Mouse (Mus musculus) induced T-regulatory cell, adult 2 months (primary cell): ENCODE measurements around the gene Olfr263.
"Not testable (repeated sequence)": the region's sequence is repeated elsewhere in the genome, so short reads cannot be mapped to it uniquely, and the experiment has no call there.

ENCODE experiments used
- DNase-seq: peaks from one replicate; pipeline ENCODE4 v3.0.0-alpha.2; 2012; ENCODE audit warnings: low read depth

The Olfr263 gene

GRCm38 (mm10) chr13:21129339-21129738 lies at the start of gene Olfr263:
Gene Olfr263 (plus strand): TSS chr13:21129639.
- not testable (repeated sequence) for DNase-seq

DNA sequence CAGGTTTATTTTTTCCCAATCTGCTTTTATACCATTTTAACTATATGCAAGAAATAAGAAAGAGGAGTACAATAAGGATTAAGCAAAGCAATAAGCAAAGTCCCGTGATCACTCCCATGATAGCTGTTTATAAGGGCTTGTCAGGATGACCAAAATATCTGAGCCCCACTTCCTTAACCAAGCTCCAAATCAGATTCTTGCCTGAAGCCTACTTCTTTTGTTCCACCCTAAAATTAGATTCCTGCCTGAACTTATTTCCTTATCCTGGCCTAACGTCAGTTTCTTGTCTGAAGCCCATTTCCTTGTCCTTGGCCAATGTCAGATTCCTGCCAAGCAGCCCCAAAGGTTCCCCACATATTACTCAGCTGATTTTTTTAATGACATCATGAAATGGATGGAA lies 46.8 kb upstream of the Olfr263 start:
- no peak for DNase-seq

DNA sequence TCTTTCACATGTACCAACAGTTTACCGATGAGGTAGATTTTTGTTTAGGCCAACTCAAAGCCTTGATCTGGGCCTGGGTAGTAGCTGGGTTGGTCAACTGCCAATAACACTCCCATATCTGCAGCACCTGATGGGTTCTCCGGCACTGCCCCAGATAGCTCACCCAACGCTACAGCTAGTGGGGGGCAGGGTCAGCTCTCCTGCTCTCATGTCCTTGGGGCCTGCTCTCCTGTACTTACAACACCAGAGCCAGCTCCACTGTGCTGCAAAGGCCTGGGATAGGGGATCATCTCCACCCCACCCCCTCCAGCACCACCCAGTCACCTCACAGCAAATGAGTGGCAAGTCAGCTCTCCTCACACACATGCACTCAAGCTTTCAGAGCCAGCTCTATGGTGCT lies 19.7 kb upstream of the Olfr263 start:
- DNase-seq, result no peak

GRCm38 (mm10) chr13:21110441-21110840 lies 19.0 kb upstream of the Olfr263 start:
- DNase-seq, result no peak

DNA sequence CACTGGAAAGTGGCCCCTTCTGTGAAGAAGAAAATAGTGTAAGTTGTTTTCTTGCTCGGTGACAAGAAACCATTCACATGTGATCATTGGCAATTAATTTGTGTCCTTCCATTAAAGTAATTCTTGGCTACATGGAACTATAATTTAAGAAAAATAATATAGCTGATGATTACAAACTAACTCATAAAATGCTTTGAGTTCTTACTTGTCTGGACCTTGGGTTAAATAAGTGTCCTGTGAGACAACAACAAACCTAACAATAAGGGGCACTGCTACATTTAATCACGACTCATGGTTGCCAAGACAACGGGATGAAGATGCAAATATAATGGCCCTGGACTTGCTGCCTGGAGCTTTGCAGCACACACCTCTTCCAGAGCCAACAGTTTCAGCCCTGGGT lies 18.3 kb upstream of the Olfr263 start, which contains the start of gene Olfr1369-ps1:
Olfr1369-ps1 (plus strand) TSS at position 301 of the 400 bp plus-strand sequence.
- not testable (repeated sequence) for DNase-seq

- DNase-seq, result no peak
Observed at GRCm38 (mm10) chr13:21114121-21114520, 15.3 kb upstream of the Olfr263 start.

- no peak for DNase-seq
Observed at GRCm38 (mm10) chr13:21142421-21142820, 13.0 kb downstream of the Olfr263 start.

DNA sequence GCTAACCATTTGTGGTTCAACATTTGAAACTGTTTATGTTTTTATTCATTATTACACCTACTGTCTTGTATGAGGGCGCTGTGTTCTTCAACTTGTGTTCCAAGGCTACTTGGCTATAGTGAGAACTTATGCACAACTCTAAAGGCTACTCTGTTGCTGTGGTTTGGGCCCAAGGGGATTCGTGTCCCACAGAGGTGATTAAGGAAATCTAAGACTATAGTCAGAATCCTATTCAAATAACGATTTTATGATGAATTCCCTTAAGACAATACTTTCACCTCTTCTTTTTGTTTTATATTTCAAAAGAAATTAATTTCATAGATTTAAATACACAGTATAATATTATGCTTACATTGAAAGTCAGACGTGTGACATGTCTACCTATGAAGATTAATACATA lies 16.3 kb downstream of the Olfr263 start, which contains the start of gene Olfr1368:
Olfr1368 (minus strand) TSS at position 101 of the 400 bp plus-strand sequence.
- DNase-seq, result no peak

DNA sequence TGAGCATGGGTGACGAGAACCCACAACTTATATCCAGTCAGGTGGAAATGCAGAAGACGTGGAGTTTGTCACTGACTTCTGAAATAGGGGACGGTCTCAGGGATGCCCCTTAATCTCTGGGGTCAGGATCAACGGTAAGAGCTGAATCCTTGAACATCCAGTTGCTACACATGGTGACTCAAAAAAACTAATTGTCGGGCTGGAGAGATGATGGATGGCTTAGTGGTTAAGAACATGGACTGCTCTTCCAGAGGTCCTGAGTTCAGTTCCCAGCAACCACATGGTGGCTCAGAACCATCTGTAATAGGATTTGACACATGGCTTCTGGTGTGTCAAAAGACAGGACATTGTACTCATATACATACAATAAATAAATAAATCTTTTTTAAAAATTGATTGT lies 26.4 kb downstream of the Olfr263 start:
- DNase-seq, result no peak

DNA sequence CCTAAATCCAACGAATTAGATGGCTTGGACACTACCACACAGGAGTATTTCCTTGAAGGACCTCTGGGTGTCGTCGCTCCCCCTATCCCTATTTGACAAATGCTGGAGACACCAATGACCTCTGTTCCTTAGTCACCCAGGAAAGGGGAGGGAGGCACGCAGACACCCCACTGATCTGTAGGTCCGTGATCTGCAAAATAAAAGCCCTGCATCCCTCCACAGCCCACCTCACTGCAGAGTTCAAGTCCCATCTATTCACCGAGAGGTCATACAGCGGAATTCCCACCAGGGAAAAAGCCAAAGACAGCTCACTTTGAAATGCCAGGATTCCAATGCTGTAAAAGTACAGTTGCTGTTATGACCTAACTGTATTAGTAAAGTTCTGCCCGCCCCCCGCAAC lies 28.6 kb downstream of the Olfr263 start:
- no peak for DNase-seq

GRCm38 (mm10) chr13:21158785-21159474 lies 29.5 kb downstream of the Olfr263 start:
- DNase-seq, result peak; percentile 89

DNA sequence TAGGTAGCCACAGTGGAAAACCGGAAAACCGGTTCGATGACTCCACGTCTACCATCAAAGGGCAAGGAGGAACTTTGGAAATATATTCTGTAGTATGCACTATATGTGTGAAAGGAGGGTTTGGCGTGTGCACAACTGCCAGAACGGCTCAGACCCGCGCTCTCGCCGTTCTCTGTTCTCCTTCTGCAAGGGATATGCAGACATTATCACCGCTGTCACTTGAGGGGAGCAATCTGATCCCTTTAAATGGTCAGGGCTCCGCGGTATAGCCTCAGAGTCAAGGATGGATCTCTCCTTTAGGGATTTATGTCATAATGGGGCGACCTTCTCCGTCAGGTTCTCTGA lies 30.0 kb downstream of the Olfr263 start:
- peak; percentile 60 for DNase-seq

DNA sequence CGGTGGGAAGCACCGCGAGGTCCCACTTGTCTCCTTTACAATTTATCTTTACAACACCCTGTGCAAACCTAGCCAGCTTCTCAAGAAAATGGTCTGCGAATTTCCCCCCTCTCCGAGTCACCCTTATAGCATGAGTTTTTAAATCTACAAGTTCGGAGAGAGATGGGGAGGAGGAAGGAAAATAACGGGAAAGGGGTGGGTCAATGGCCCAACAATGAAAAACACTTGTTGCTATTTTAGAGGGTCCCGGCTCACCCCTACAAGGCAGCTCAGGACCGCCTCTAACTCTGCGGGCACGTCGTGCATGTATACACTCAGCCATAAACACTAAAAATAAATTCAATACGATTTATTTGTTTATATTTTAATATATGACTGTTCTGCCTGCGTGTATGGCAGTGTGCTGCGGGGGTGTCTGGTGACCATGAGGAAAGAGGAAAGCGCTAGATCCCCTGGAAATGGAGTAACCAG lies 30.6 kb downstream of the Olfr263 start:
- peak; percentile 55 for DNase-seq

DNA sequence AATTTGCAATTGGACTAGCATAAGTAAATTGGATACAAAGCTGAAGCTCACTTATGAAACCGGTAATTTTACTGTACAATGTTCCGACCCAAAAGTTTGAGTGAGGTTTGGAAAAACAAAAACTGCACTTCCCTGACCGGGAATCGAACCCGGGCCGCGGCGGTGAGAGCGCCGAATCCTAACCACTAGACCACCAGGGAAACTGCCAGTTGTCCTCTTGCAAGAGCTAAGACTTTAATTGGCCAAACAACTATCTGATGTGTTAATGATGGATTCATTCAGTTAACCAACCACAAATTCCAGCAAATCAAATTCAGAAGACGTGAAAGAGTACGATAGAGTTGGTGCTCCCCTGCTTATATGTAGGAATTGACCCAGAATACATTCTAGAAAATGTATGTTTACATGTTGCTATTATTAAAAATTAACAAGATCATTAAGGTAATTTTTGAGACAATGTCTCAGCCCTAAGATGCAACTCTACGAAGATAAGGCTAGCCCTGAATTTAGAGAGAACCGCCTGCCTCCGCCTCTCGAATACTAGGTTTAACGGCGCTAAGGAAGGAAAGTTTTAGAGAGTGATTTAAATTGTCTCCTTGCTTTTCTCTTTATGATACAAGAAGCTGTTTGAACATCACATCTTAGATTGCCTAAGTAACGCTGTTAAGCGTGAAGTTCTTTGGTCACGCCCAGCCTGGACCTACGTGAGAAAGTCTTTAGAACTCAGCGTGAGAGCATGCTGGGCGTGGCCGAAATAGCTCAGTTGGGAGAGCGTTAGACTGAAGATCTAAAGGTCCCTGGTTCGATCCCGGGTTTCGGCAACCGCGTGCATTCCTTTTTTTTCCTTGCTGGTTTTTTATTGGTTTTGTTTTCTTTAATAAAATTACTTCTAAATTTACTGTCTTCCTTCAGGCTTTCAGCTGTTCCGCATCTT lies 31.5 kb downstream of the Olfr263 start:
- DNase-seq, result peak; percentile 96

- no peak for DNase-seq
Observed at GRCm38 (mm10) chr13:21161591-21161990, 32.2 kb downstream of the Olfr263 start.

GRCm38 (mm10) chr13:21162591-21162990 lies 33.2 kb downstream of the Olfr263 start:
- no peak for DNase-seq

GRCm38 (mm10) chr13:21166936-21167909 lies 37.8 kb downstream of the Olfr263 start:
- peak; percentile 94 for DNase-seq

DNA sequence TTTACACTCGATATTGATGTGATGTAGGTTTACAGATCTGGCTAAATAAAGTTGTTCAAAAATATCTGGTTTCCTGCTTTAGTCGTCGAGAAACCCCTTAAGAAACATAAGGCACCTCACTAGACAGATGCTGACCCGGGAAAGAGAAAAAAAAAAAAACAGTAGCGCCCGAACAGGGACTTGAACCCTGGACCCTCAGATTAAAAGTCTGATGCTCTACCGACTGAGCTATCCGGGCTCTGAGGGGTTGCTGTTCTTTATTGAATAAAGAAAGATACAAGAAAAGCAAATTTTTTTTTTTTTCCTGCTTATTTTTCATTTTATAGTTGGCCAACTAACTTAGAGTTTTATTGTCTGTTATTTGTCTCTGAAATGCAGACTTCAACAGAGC lies 38.5 kb downstream of the Olfr263 start:
- DNase-seq, result peak; percentile 87

DNA sequence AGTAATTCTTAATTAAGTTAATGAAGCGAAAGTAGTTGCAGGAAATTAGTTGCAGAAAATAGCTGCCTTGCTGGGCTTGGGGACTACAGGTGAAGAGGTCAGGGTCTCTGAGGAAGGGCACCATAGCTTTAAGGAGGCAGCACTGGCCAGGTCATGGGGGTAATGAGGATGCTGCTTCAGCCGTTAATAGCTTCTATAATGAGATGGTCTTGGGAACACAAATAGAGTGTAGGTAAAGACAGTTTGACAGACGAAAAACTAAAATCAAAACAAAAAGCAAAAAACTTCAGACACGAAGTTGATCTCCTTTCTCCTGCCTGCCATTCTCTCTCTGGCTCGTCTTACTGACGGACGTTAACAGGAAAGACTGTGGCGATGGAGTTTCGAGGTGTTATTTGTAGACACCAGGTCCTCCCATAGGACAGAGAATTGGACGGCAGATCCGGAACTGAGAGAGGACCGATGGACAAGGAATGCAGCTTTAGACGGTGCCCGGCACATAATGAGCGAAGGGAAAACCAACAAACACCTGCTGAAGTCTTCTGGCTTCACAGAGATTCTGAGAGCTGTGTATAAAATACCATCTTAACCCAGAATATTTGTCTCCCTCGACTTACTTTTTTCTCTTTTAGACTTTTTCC lies 39.1 kb downstream of the Olfr263 start:
- peak; percentile 81 for DNase-seq

GRCm38 (mm10) chr13:21169121-21169656 lies 39.8 kb downstream of the Olfr263 start:
- DNase-seq, result no peak
